ENCODE assay signal across 9 mouse cellular contexts in the genomic region with DNA sequence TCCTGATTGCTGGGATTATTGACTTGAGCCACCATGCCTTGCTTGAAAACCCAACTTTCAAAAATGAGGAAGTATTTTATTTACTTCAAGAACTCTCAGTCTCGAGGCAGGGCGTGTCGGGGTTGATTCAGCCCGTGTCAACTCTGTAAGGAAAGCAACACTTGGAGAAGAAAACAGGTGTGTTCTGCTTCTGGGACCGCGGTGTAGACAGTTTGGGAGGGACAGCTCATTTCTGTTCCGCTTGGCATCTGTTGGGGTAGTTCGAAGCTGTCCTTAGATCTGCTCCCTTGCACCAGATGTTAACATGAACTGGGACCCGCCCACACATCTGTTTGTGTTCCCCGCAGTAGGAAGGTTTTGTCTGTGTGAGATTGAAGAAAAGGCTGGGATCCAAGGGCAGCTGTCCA. TPM values are rescaled to one million over a fixed set of nuclear protein-coding genes. Genes with fewer than 3 reads are reported as not detected.
DNase-seq lines count a peak whose midpoint lies in the region; ATAC-seq and TF ChIP-seq lines count a peak whose summit lies in the region.
"Had no signal": no experiment of that assay in that cellular context is flagged by ENCODE, and none has a peak within 500 bp of the region (broad histone marks: within the 10 kb centered on the region; RNA-seq: fewer than 3 reads in every experiment).

No protein-coding gene starts in this region.

- no peak for ATAC-seq in CD4-positive, CD25-positive, alpha-beta regulatory T cell, adult 4 months
- peak; percentile 40 for ATAC-seq in granulocyte monocyte progenitor cell, adult 5-6 weeks (replicated peaks; ENCODE audit: poor library complexity, severe bottlenecking)
- peak; percentile 11 for ATAC-seq in liver, postnatal 0 days
- ATAC-seq in midbrain, embryonic 13.5 days, result no peak

- no peaks in the 10 kb centered on the region for H3K27me3 ChIP-seq in liver, postnatal 0 days (ENCODE audit: insufficient read depth, low read length)
- H3K27me3 ChIP-seq in splenic B cell, adult 2 months (ENCODE audit: control insufficient read depth, insufficient read depth, low read length, poor library complexity, severe bottlenecking), result no peaks in the 10 kb centered on the region
- H3K27me3 ChIP-seq in midbrain, embryonic 13.5 days, result no peaks in the 10 kb centered on the region
- H3K27me3 ChIP-seq: stomach, embryonic 15.5 days had no signal

- peak; percentile 68; the same call in 1 of the 2 replicates for TF ChIP-seq EP300 in liver, postnatal 0 days (IDR thresholded peaks at IDR 0.05; ENCODE audit: low read depth)

- peak overlapping the region; percentile 47 for H3K4me2 ChIP-seq in liver, postnatal 0 days (ENCODE audit: low read depth, low read length)
- no peak overlapping the region for H3K4me2 ChIP-seq in midbrain, embryonic 13.5 days (replicated peaks)
- H3K4me2 ChIP-seq: stomach, embryonic 15.5 days had no signal

- TF ChIP-seq CTCF in liver, postnatal 0 days (IDR thresholded peaks at IDR 0.05; ENCODE audit: low read depth), result no peak

- peak overlapping the region; percentile 85 for H3K27ac ChIP-seq in liver, postnatal 0 days (ENCODE audit: low read depth)
- no peak overlapping the region for H3K27ac ChIP-seq in midbrain, embryonic 13.5 days
- H3K27ac ChIP-seq: stomach, embryonic 15.5 days had no signal

- peak; percentile 39 for DNase-seq in CD4-positive, CD25-positive, alpha-beta regulatory T cell, adult 2 months (ENCODE audit: low read depth, low spot score)
- DNase-seq in liver, postnatal 0 days, result peak; percentile 51
- peak; percentile 86 for DNase-seq in splenic B cell, adult 2 months (ENCODE audit: low read depth, low spot score)
- no peak for DNase-seq in kidney, adult 8-10 months
- DNase-seq in right cerebral cortex, postnatal 36 days (ENCODE audit: low spot score in 2 of 2), result no peak

- H3K4me1 ChIP-seq in liver, postnatal 0 days (ENCODE audit: insufficient read depth), result peaks cover 38% of the 10 kb centered on the region
- no peaks in the 10 kb centered on the region for H3K4me1 ChIP-seq in midbrain, embryonic 13.5 days (replicated peaks)

- no peaks in the 10 kb centered on the region for H3K9me3 ChIP-seq in liver, postnatal 0 days (ENCODE audit: low read length)
- no peaks in the 10 kb centered on the region for H3K9me3 ChIP-seq in midbrain, embryonic 13.5 days
- H3K9me3 ChIP-seq: stomach, embryonic 15.5 days had no signal

- no peak overlapping the region for H3K4me3 ChIP-seq in liver, postnatal 0 days (ENCODE audit: low read depth, low read length)
- H3K4me3 ChIP-seq in midbrain, embryonic 13.5 days (replicated peaks), result no peak overlapping the region
- H3K4me3 ChIP-seq: stomach, embryonic 15.5 days had no signal

- no peaks in the 10 kb centered on the region; the same call in 1 of the 2 replicates for H3K36me3 ChIP-seq in liver, postnatal 0 days (replicated peaks; ENCODE audit: insufficient read depth, low read length)
- H3K36me3 ChIP-seq in splenic B cell, adult 2 months (ENCODE audit: control insufficient read depth, insufficient read depth, low read length, poor library complexity, severe bottlenecking), result no peaks in the 10 kb centered on the region
- H3K36me3 ChIP-seq in midbrain, embryonic 13.5 days, result no peaks in the 10 kb centered on the region
- H3K36me3 ChIP-seq: stomach, embryonic 15.5 days had no signal

- WGBS in liver, postnatal 0 days (ENCODE audit: insufficient replicate concordance), result 33% methylated on average over 10 of the region's 10 CpGs
- WGBS in midbrain, embryonic 13.5 days, result 79% methylated on average over 10 of the region's 10 CpGs

- H3K9ac ChIP-seq in liver, postnatal 0 days (replicated peaks), result no peak overlapping the region
- no peak overlapping the region for H3K9ac ChIP-seq in midbrain, embryonic 13.5 days (replicated peaks)
- H3K9ac ChIP-seq: stomach, embryonic 15.5 days had no signal

RNA-seq across cellular contexts. Expression of gene Trim25, which starts 28.8 kb away (rescaled TPM):
- 10 to 100 TPM; 14.0 to 25.6 TPM for polyA plus RNA-seq in CD4-positive, CD25-positive, alpha-beta regulatory T cell, adult 4 months (2017; shearing (Covaris generic))
- total RNA-seq in granulocyte monocyte progenitor cell, adult 5-6 weeks (2014; fragmentation: Nextera tagmentation), result 26.9 and 32.2 TPM in 2 replicates
- 14.0 and 18.4 TPM in 2 replicates for total RNA-seq in granulocyte monocyte progenitor cell, adult 5-6 weeks (2017)
- polyA plus RNA-seq in liver, postnatal 0 days (2015; fragmentation: Nextera tagmentation; extraction: Ambion mirVana), result 20.4 and 20.6 TPM in 2 replicates
- polyA plus RNA-seq in midbrain, embryonic 13.5 days (2015; fragmentation: Nextera tagmentation; extraction: Ambion mirVana), result 3.4 and 3.5 TPM in 2 replicates

RNA-seq across cellular contexts. Expression of gene Dgke, which starts 38.7 kb away (rescaled TPM):
- 1 to 10 TPM; 4.6 to 7.3 TPM for polyA plus RNA-seq in CD4-positive, CD25-positive, alpha-beta regulatory T cell, adult 4 months (2017; shearing (Covaris generic))
- total RNA-seq in granulocyte monocyte progenitor cell, adult 5-6 weeks (2014; fragmentation: Nextera tagmentation), result 4.9 and 6.8 TPM in 2 replicates
- 5.0 and 7.3 TPM in 2 replicates for total RNA-seq in granulocyte monocyte progenitor cell, adult 5-6 weeks (2017)
- 0.53 and 0.60 TPM in 2 replicates for polyA plus RNA-seq in liver, postnatal 0 days (2015; fragmentation: Nextera tagmentation; extraction: Ambion mirVana)
- polyA plus RNA-seq in midbrain, embryonic 13.5 days (2015; fragmentation: Nextera tagmentation; extraction: Ambion mirVana), result 12.6 and 13.1 TPM in 2 replicates

RNA-seq across cellular contexts. Expression of gene Gm525, which starts 45.7 kb away (rescaled TPM):
- not detected for polyA plus RNA-seq in CD4-positive, CD25-positive, alpha-beta regulatory T cell, adult 4 months (2017; shearing (Covaris generic))
- not detected in 2 replicates for total RNA-seq in granulocyte monocyte progenitor cell, adult 5-6 weeks (2014; fragmentation: Nextera tagmentation)
- not detected in 2 replicates for total RNA-seq in granulocyte monocyte progenitor cell, adult 5-6 weeks (2017)
- 0.31 and 0.39 TPM in 2 replicates for polyA plus RNA-seq in liver, postnatal 0 days (2015; fragmentation: Nextera tagmentation; extraction: Ambion mirVana)
- not detected in 2 replicates for polyA plus RNA-seq in midbrain, embryonic 13.5 days (2015; fragmentation: Nextera tagmentation; extraction: Ambion mirVana)

RNA-seq across cellular contexts. Expression of gene Coil, which starts 57.9 kb away (rescaled TPM):
- 1 to 10 TPM; 6.0 to 9.6 TPM for polyA plus RNA-seq in CD4-positive, CD25-positive, alpha-beta regulatory T cell, adult 4 months (2017; shearing (Covaris generic))
- total RNA-seq in granulocyte monocyte progenitor cell, adult 5-6 weeks (2014; fragmentation: Nextera tagmentation), result 9.1 and 16.2 TPM in 2 replicates
- 8.4 and 17.7 TPM in 2 replicates for total RNA-seq in granulocyte monocyte progenitor cell, adult 5-6 weeks (2017)
- 2.6 and 2.7 TPM in 2 replicates for polyA plus RNA-seq in liver, postnatal 0 days (2015; fragmentation: Nextera tagmentation; extraction: Ambion mirVana)
- 28.1 and 29.3 TPM in 2 replicates for polyA plus RNA-seq in midbrain, embryonic 13.5 days (2015; fragmentation: Nextera tagmentation; extraction: Ambion mirVana)

Comparison
In these comparisons a context has a peak if more than half of its experiments do, and no peak if none do; other contexts are left out.
1. DNase-seq: peak in CD4-positive, CD25-positive, alpha-beta regulatory T cell, adult 2 months (single experiment), liver, postnatal 0 days (single experiment) and splenic B cell, adult 2 months (single experiment); none in kidney, adult 8-10 months (0 of 2) and right cerebral cortex, postnatal 36 days (0 of 2).
2. ATAC-seq: peak in granulocyte monocyte progenitor cell, adult 5-6 weeks (single experiment) and liver, postnatal 0 days (single experiment); none in CD4-positive, CD25-positive, alpha-beta regulatory T cell, adult 4 months (single experiment) and midbrain, embryonic 13.5 days (single experiment).